Mouse (Mus musculus): ENCODE measurements at regions not wholly inside any gene's neighbourhood (a gene's known extent, or its start where the extent isn't known, plus 50 kb on each side); places are given as distances from the start of the nearest gene placed in this dataset.

DNA sequence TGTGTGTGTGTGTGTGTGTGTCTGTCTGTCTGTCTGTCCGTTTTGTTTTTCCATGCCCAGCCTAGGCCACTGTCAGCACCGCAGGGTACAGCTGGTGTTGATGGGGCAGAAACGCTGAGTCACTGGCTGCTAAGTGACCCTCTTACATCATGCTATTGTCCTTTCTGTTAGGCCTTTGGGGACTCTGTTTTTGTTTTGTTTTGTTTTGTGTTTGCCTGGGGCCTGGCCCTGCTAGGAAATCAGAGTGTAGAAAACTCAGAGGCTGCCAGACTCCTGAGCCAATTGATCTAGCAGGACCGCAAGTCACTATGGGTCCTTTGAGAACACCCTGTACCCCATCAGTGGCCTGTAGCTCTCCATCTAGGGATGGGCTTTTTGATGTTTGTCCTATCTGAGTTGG lies 59.9 kb upstream of the Ahctf1 start:
- Histone ChIP-seq H3K9me3 (replicated peaks) (no peaks in the 10 kb centered on the region), H3K27ac (0 out of 2 replicates have a peak overlapping the region, but pooled peaks have one; percentile 13), H3K4me2 (no peak overlapping the region), H3K36me3 (no peaks in the 10 kb centered on the region), H3K27me3 (replicated peaks) (no peaks in the 10 kb centered on the region), H3K4me1 (peaks cover 65% of the 10 kb centered on the region), H3K4me3 (no peak overlapping the region), H3K9ac (no peak overlapping the region)
- no peak for ATAC-seq
- 39% methylated on average over 4 of the region's 4 CpGs for WGBS (ENCODE audit: insufficient replicate concordance)

- H3K4me1 ChIP-seq = peaks cover 67% of the 10 kb centered on the region
- no peak overlapping the region for H3K9ac ChIP-seq
- H3K9me3 ChIP-seq (replicated peaks) = no peaks in the 10 kb centered on the region
- WGBS (ENCODE audit: insufficient replicate concordance) = 50% methylated on average over 3 of the region's 3 CpGs
- H3K27me3 ChIP-seq (replicated peaks) = no peaks in the 10 kb centered on the region
- no peaks in the 10 kb centered on the region for H3K36me3 ChIP-seq
- H3K4me2 ChIP-seq = no peak overlapping the region
- ATAC-seq = no peak
- H3K4me3 ChIP-seq = no peak overlapping the region
- H3K27ac ChIP-seq = 0 out of 2 replicates have a peak overlapping the region, but pooled peaks have one; percentile 13
These were observed 59.5 kb upstream of the Ahctf1 start for GRCm38 (mm10) chr1:179862941-179863340.

GRCm38 (mm10) chr1:179861776-179862175 lies 58.3 kb upstream of the Ahctf1 start:
- H3K4me1 ChIP-seq = peaks cover 61% of the 10 kb centered on the region
- no peak overlapping the region for H3K27ac ChIP-seq
- no peak overlapping the region for H3K4me3 ChIP-seq
- H3K9ac ChIP-seq = no peak overlapping the region
- no peaks in the 10 kb centered on the region for H3K27me3 ChIP-seq (replicated peaks)
- no peak overlapping the region for H3K4me2 ChIP-seq
- H3K36me3 ChIP-seq = no peaks in the 10 kb centered on the region
- ATAC-seq = no peak
- H3K9me3 ChIP-seq (replicated peaks) = no peaks in the 10 kb centered on the region
- 62% methylated on average over 3 of the region's 3 CpGs for WGBS (ENCODE audit: insufficient replicate concordance)

GRCm38 (mm10) chr1:179859552-179859902 lies 56.0 kb upstream of the Ahctf1 start:
- H3K9me3 ChIP-seq (replicated peaks) = no peaks in the 10 kb centered on the region
- 67% methylated on average over 8 of the region's 8 CpGs for WGBS (ENCODE audit: insufficient replicate concordance)
- no peak overlapping the region for H3K4me3 ChIP-seq
- peaks cover 49% of the 10 kb centered on the region for H3K4me1 ChIP-seq
- H3K36me3 ChIP-seq = no peaks in the 10 kb centered on the region
- ATAC-seq = no peak
- no peaks in the 10 kb centered on the region for H3K27me3 ChIP-seq (replicated peaks)
- no peak overlapping the region for H3K27ac ChIP-seq
- H3K9ac ChIP-seq = no peak overlapping the region; the same call in 1 of the 2 replicates
- H3K4me2 ChIP-seq = no peak overlapping the region

DNA sequence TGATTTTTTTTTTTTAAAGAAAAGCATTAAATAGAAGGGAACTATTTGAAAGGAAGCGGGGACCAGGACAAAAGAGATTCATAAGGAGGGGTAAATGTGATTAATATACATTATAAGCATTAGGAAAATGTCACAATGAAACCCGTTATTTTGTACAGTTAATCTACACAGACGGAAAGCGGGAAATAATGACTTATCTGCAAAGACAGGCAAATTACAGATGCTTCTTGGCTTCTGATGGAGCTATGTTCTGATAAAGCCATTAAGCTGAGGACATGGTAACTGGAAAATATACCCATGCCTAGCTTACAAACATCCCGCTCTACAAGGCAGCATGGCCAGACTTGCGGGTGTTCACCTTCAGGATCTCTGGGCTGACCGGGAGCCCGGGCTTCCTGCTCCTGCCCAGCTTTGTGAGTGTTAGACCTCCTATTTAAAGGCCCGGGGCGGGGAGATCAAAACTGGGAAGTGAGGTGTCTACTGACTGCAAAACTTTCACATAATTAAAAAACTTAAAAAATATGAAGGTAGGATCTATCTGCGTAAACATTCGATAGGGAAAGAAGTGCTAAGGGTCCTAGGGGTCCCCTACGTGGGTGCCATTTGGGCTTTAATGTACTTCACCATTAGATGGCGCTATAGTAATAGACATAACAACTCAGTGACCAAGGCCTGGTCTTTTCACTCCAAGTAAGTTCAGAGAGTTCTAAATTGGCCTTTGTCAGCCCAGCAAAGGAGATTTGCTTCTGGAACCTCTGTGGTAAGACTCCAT lies 55.5 kb upstream of the Ahctf1 start:
- 23% methylated on average over 14 of the region's 14 CpGs for WGBS (ENCODE audit: insufficient replicate concordance)
- Histone ChIP-seq H3K36me3 (no peaks in the 10 kb centered on the region), H3K9ac (no peak overlapping the region; the same call in 1 of the 2 replicates), H3K27ac (peak overlapping the region; percentile 47), H3K4me1 (peaks cover 50% of the 10 kb centered on the region), H3K4me2 (peak overlapping the region; percentile 49), H3K27me3 (replicated peaks) (no peaks in the 10 kb centered on the region), H3K4me3 (peak overlapping the region; percentile 4; the same call in 1 of the 2 replicates), H3K9me3 (replicated peaks) (no peaks in the 10 kb centered on the region)
- ATAC-seq = peak; percentile 49; the same call in 1 of the 2 replicates

- H3K4me1 ChIP-seq = peaks cover 38% of the 10 kb centered on the region
- peak; percentile 91 for ATAC-seq
- no peaks in the 10 kb centered on the region for H3K36me3 ChIP-seq
- peak overlapping the region; percentile 57 for H3K9ac ChIP-seq
- peak overlapping the region; percentile 86 for H3K27ac ChIP-seq
- 7% methylated on average over 12 of the region's 12 CpGs for WGBS (ENCODE audit: insufficient replicate concordance)
- peak overlapping the region; percentile 33 for H3K4me3 ChIP-seq
- H3K27me3 ChIP-seq (replicated peaks) = no peaks in the 10 kb centered on the region
- peak overlapping the region; percentile 68 for H3K4me2 ChIP-seq
- no peaks in the 10 kb centered on the region for H3K9me3 ChIP-seq (replicated peaks)
These were observed 50.9 kb upstream of the Ahctf1 start for GRCm38 (mm10) chr1:179854288-179854965.

All from liver, embryonic 12.5 days (tissue).